Mouse (Mus musculus): ENCODE data around the gene Fanci. TPM values are rescaled to one million over a fixed set of nuclear protein-coding genes. Genes with fewer than 3 reads are reported as not detected.

Fanci gene
- polyA plus RNA-seq, 1 experiment from 2014 or later: 1.7 TPM

DNA sequence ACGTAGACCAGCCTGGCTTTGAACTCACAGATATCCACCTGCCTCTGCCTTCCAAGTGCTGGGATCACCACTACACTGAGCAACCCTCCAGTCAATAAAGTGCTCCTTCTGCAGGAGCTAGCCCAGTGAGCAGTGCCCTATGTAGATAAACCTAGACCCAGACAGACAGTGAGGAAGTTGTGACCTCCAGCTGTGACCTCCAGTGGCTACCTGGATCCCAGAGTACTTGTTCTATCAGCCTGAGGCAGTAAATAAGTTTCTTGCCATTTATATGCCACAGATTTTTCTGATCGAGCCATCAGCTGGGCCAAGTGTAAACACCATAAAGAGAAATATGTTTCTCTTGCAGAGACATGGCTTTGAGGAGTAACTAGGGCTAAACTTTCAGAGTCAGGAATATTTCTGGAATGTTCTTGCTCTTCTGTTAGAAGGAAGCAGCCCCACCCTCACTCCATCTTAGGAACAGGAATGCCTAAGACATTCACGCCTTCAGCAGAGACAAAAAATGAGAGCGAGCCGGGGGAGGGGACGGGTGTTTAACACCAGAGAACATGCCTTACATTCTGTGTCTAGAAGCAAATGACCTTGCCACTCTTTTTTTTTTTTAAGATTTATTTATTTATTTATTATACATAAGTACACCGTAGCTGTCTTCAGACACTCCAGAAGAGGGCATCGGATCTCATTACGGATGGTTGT lies 81.9 kb downstream of the Fanci start:
- Histone ChIP-seq H3K9me3 (replicated peaks; ENCODE audit: control insufficient read depth, low read length, poor library complexity, severe bottlenecking) (no peaks in the 10 kb centered on the region), H3K36me3 (ENCODE audit: control insufficient read depth, insufficient read depth, low read length) (no peaks in the 10 kb centered on the region), H3K4me3 (ENCODE audit: low read depth, low read length) (no peak overlapping the region), H3K27ac (ENCODE audit: low read length) (no peak overlapping the region), H3K27me3 (ENCODE audit: control insufficient read depth, insufficient read depth, low read depth, low read length) (no peaks in the 10 kb centered on the region), H3K9ac (ENCODE audit: low read depth, low read length) (no peak overlapping the region), H3K4me2 (ENCODE audit: low read length) (no peak overlapping the region), H3K4me1 (ENCODE audit: control insufficient read depth, insufficient read depth, low read length) (no peaks in the 10 kb centered on the region)
- WGBS: 94% methylated on average over 9 of the region's 9 CpGs
- ATAC-seq: no peak

GRCm38 (mm10) chr7:79474831-79475399 lies 83.2 kb downstream of the Fanci start:
- WGBS: 80% methylated on average over 5 of the region's 5 CpGs
- no peak for ATAC-seq
- no peak overlapping the region for H3K4me3 ChIP-seq (ENCODE audit: low read depth, low read length)
- no peaks in the 10 kb centered on the region for H3K4me1 ChIP-seq (ENCODE audit: control insufficient read depth, insufficient read depth, low read length)
- H3K27me3 ChIP-seq (ENCODE audit: control insufficient read depth, insufficient read depth, low read depth, low read length): no peaks in the 10 kb centered on the region
- no peaks in the 10 kb centered on the region for H3K9me3 ChIP-seq (replicated peaks; ENCODE audit: control insufficient read depth, low read length, poor library complexity, severe bottlenecking)
- no peak overlapping the region for H3K27ac ChIP-seq (ENCODE audit: low read length)
- no peak overlapping the region for H3K9ac ChIP-seq (ENCODE audit: low read depth, low read length)
- H3K36me3 ChIP-seq (ENCODE audit: control insufficient read depth, insufficient read depth, low read length): no peaks in the 10 kb centered on the region
- no peak overlapping the region for H3K4me2 ChIP-seq (ENCODE audit: low read length)

- H3K9ac ChIP-seq (ENCODE audit: low read depth, low read length): no peak overlapping the region
- H3K36me3 ChIP-seq (ENCODE audit: control insufficient read depth, insufficient read depth, low read length): no peaks in the 10 kb centered on the region
- no peaks in the 10 kb centered on the region for H3K9me3 ChIP-seq (replicated peaks; ENCODE audit: control insufficient read depth, low read length, poor library complexity, severe bottlenecking)
- ATAC-seq: no peak
- 57% methylated on average over 10 of the region's 10 CpGs for WGBS
- H3K4me2 ChIP-seq (ENCODE audit: low read length): no peak overlapping the region
- H3K4me3 ChIP-seq (ENCODE audit: low read depth, low read length): no peak overlapping the region
- no peak overlapping the region for H3K27ac ChIP-seq (ENCODE audit: low read length)
- no peaks in the 10 kb centered on the region for H3K4me1 ChIP-seq (ENCODE audit: control insufficient read depth, insufficient read depth, low read length)
- no peaks in the 10 kb centered on the region; the same call in 1 of the 2 replicates for H3K27me3 ChIP-seq (ENCODE audit: control insufficient read depth, insufficient read depth, low read depth, low read length)
Observed at GRCm38 (mm10) chr7:79486528-79486927, 94.8 kb downstream of the Fanci start.

GRCm38 (mm10) chr7:79493915-79494314 lies 102.2 kb downstream of the Fanci start:
- Histone ChIP-seq H3K27me3 (ENCODE audit: control insufficient read depth, insufficient read depth, low read depth, low read length) (peaks cover 17% of the 10 kb centered on the region), H3K4me2 (ENCODE audit: low read length) (no peak overlapping the region), H3K9ac (ENCODE audit: low read depth, low read length) (no peak overlapping the region), H3K4me1 (ENCODE audit: control insufficient read depth, insufficient read depth, low read length) (peaks cover 14% of the 10 kb centered on the region), H3K4me3 (ENCODE audit: low read depth, low read length) (no peak overlapping the region), H3K27ac (ENCODE audit: low read length) (no peak overlapping the region), H3K36me3 (ENCODE audit: control insufficient read depth, insufficient read depth, low read length) (no peaks in the 10 kb centered on the region), H3K9me3 (replicated peaks; ENCODE audit: control insufficient read depth, low read length, poor library complexity, severe bottlenecking) (no peaks in the 10 kb centered on the region)
- 6% methylated on average over 8 of the region's 8 CpGs for WGBS
- no peak for ATAC-seq

DNA sequence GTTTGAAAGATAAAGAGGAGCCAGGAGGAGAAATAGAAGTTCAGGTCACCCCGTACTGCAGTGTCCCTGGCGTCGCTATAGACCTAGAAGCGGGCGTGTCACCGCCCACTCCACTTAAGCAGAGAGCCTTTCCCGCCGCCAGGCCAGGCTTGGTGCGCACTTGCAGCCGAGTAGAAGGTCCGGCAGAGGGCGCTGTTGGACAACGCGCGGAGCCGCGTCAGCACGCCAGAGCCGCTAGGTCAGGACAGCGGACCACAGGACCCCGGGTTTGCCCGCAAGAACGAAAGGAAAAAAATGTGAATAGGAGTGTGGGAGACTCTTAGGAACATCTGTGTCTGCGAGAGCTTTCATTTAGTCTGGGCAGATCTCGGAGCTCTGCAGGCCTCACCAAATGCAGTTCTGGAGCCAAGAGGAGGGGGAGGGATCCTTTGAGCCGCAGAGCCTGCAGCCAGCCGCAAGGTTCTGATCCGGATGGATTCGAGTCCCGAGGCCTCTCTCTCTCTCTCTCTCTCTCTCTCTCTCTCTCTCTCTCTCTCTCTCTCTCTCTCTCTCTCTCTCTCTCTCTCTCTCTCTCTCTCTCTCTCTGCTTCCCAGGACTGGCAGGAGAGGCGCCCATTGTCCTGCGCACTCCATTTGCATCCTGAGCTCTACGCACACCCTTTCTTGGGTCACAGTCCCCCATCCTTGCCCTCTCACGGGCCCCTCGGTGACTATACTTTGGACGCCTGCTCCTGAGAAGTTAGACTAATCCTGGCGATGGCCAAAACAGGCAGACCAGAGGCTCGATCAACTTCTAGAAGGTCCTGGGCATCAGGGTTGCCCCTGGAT lies 104.5 kb downstream of the Fanci start:
- Histone ChIP-seq H3K9ac (ENCODE audit: low read depth, low read length) (peak overlapping the region; percentile 52), H3K4me3 (ENCODE audit: low read depth, low read length) (peak overlapping the region; percentile 39), H3K27ac (ENCODE audit: low read length) (peak overlapping the region; percentile 70), H3K36me3 (ENCODE audit: control insufficient read depth, insufficient read depth, low read length) (no peaks in the 10 kb centered on the region), H3K4me2 (ENCODE audit: low read length) (peak overlapping the region; percentile 70), H3K4me1 (ENCODE audit: control insufficient read depth, insufficient read depth, low read length) (peaks cover 17% of the 10 kb centered on the region), H3K27me3 (ENCODE audit: control insufficient read depth, insufficient read depth, low read depth, low read length) (peaks cover 17% of the 10 kb centered on the region), H3K9me3 (replicated peaks; ENCODE audit: control insufficient read depth, low read length, poor library complexity, severe bottlenecking) (no peaks in the 10 kb centered on the region)
- 3% methylated on average over 38 of the region's 38 CpGs for WGBS
- peak; percentile 68 for ATAC-seq

- Histone ChIP-seq H3K4me3 (ENCODE audit: low read depth, low read length) (no peak overlapping the region; the same call in 1 of the 2 replicates), H3K36me3 (ENCODE audit: control insufficient read depth, insufficient read depth, low read length) (no peaks in the 10 kb centered on the region), H3K27ac (ENCODE audit: low read length) (peak overlapping the region; percentile 70), H3K9ac (ENCODE audit: low read depth, low read length) (peak overlapping the region; percentile 52; the same call in 1 of the 2 replicates), H3K27me3 (ENCODE audit: control insufficient read depth, insufficient read depth, low read depth, low read length) (peaks cover 17% of the 10 kb centered on the region), H3K4me2 (ENCODE audit: low read length) (peak overlapping the region; percentile 70), H3K4me1 (ENCODE audit: control insufficient read depth, insufficient read depth, low read length) (peaks cover 17% of the 10 kb centered on the region), H3K9me3 (replicated peaks; ENCODE audit: control insufficient read depth, low read length, poor library complexity, severe bottlenecking) (no peaks in the 10 kb centered on the region)
- no peak for ATAC-seq
- 12% methylated on average over 9 of the region's 9 CpGs for WGBS
Observed at GRCm38 (mm10) chr7:79496816-79497328, 105.1 kb downstream of the Fanci start.

GRCm38 (mm10) chr7:79497701-79498115 lies 106.0 kb downstream of the Fanci start:
- 8% methylated on average over 20 of the region's 20 CpGs for WGBS
- H3K27me3 ChIP-seq (ENCODE audit: control insufficient read depth, insufficient read depth, low read depth, low read length): peaks cover 17% of the 10 kb centered on the region
- peaks cover 22% of the 10 kb centered on the region for H3K4me1 ChIP-seq (ENCODE audit: control insufficient read depth, insufficient read depth, low read length)
- H3K9me3 ChIP-seq (replicated peaks; ENCODE audit: control insufficient read depth, low read length, poor library complexity, severe bottlenecking): no peaks in the 10 kb centered on the region
- no peak overlapping the region for H3K4me3 ChIP-seq (ENCODE audit: low read depth, low read length)
- no peak for ATAC-seq
- peak overlapping the region; percentile 24 for H3K4me2 ChIP-seq (ENCODE audit: low read length)
- H3K9ac ChIP-seq (ENCODE audit: low read depth, low read length): no peak overlapping the region
- no peaks in the 10 kb centered on the region for H3K36me3 ChIP-seq (ENCODE audit: control insufficient read depth, insufficient read depth, low read length)
- peak overlapping the region; percentile 52; the same call in 1 of the 2 replicates for H3K27ac ChIP-seq (ENCODE audit: low read length)

DNA sequence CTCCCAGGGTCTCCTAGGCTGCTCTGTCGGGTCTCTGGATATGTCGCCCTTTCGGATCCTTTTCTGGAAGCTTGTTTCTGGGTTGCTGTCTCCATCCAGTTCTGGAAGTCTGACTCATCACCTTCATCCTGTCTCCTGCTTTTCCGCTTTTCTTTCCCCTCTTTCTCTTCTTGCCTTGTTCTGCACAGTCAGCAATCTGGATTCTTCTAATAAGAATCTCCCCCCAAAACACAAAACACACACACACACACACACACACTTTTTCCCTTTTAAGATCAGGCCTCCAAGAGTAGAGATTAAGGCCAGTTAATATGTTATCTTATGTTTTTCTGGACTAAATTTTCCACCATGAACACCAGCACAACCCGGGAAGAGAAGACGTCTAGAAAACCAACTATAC lies 106.6 kb downstream of the Fanci start:
- Histone ChIP-seq H3K27ac (ENCODE audit: low read length) (peak overlapping the region; percentile 52), H3K4me1 (ENCODE audit: control insufficient read depth, insufficient read depth, low read length) (peaks cover 27% of the 10 kb centered on the region), H3K36me3 (ENCODE audit: control insufficient read depth, insufficient read depth, low read length) (no peaks in the 10 kb centered on the region), H3K27me3 (ENCODE audit: control insufficient read depth, insufficient read depth, low read depth, low read length) (peaks cover 21% of the 10 kb centered on the region), H3K9me3 (replicated peaks; ENCODE audit: control insufficient read depth, low read length, poor library complexity, severe bottlenecking) (no peaks in the 10 kb centered on the region), H3K4me3 (ENCODE audit: low read depth, low read length) (no peak overlapping the region; the same call in 1 of the 2 replicates), H3K9ac (ENCODE audit: low read depth, low read length) (no peak overlapping the region), H3K4me2 (ENCODE audit: low read length) (peak overlapping the region; percentile 24)
- WGBS: 14% methylated on average over 6 of the region's 6 CpGs
- ATAC-seq: no peak

Data from midbrain, embryonic 16.5 days (tissue).